Mouse (Mus musculus): ENCODE data around the gene Olfr38. TPM values are rescaled to one million over a fixed set of nuclear protein-coding genes. Genes with fewer than 3 reads are reported as not detected.
A peak's percentile ranks its signal among the peaks of the same experiment; 100 is the strongest.

Gene Olfr38
- polyA plus RNA-seq (2014; fragmentation: Nextera tagmentation; extraction: Ambion mirVana), result not detected in 2 replicates

DNA sequence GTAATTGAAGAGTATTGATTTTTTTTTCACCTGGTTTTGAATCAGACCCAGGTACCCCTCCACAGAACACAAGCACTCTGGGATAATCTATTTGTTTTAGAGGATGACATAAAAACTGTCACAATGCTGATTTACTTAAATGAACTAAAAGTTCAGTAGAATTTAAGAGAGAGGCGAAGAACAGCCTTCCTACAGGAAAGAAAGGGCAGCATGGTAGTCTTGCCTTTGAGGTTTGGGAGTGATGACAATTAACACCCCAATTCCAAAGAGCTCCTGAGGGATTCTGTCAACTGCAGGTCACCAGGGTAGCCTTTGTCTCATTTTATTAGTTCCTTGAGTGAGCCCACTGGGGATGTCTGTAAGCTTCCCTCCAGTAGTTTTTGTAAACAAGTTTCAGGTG is at the start of gene Olfr38:
Gene Olfr38, plus strand, starts transcription at position 301 of the 400 bp plus-strand sequence.
- H3K4me2 ChIP-seq (ENCODE audit: low read depth, severe bottlenecking), result no peak within 1 kb of the TSS
- H3K27ac ChIP-seq (replicated peaks; ENCODE audit: low read depth, low read length), result no peak within 1 kb of the TSS
- no peaks in the 10 kb centered on the region for H3K4me1 ChIP-seq (ENCODE audit: control insufficient read depth, insufficient read depth, low read length)
- no peaks in the 10 kb centered on the region for H3K36me3 ChIP-seq (ENCODE audit: control insufficient read depth, insufficient read depth, low read length)
- no peaks in the 10 kb centered on the region for H3K27me3 ChIP-seq (ENCODE audit: control insufficient read depth, insufficient read depth, low read length)
- ATAC-seq (ENCODE audit: insufficient number of reproducible peaks, low FRiP score, low TSS enrichment, low read depth) (no peak), DNase-seq (ENCODE audit: low spot score) (no peak)
- WGBS, result 50% methylated on average over 1 of the region's 1 CpGs
- H3K9ac ChIP-seq (ENCODE audit: low read length), result no peak within 1 kb of the TSS
- no peak within 1 kb of the TSS for H3K4me3 ChIP-seq (ENCODE audit: low read depth, low read length)
- H3K9me3 ChIP-seq (ENCODE audit: control insufficient read depth, low read length), result no peaks in the 10 kb centered on the region

DNA sequence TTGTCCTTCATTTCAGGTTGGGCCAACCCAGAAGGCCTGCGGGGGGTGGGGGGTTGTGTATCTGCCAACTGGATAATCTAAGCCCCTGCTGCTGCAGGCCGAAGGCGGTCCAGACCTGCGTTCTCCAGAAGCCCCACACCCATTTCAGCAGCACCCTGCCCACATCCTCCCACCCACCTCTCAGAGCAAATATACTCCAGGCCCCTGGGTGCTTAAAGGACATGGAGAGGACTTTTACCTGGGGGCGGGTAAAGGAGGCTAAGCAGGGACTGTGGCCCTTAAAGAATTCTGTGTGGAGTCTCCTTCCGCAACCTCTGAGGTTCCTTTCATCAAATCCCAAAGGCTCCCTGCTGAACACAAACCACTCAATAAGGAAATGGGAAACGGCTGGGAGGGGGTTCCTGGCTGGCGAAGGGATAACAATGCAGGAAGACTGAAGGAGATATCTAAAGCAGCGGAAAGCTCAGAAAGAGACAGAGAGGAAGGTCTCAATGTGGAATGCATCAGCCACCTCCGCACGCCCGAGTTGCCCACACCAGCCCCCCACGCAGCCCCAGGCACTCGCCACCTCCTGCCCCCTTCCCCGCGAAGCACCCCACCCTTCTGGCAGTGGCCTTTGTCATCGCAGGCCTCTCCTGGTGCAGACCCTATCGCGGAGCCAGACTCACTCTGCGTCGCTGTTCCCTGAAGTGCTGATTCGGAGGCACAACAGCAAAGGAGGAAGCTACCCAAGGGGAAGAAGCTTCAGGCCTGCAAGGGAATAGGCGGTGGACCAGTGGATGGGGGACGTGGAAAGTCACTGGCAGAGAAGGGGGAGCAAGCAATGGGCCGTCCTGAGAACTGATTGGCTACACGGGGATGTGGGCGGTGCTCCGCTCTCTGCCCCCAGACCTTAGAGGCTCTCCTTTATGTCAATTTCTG is 46.7 kb upstream of the Olfr38 start, which contains the start of gene Tcaf1:
Gene Tcaf1, minus strand, starts transcription at position 798 of the 921 bp plus-strand sequence.
- Histone ChIP-seq H3K36me3 (ENCODE audit: control insufficient read depth, insufficient read depth, low read length) (no peaks in the 10 kb centered on the region), H3K4me3 (ENCODE audit: low read depth, low read length) (peak within 1 kb of the TSS; percentile 77), H3K4me2 (ENCODE audit: low read depth, severe bottlenecking) (peak within 1 kb of the TSS; percentile 76), H3K27me3 (ENCODE audit: control insufficient read depth, insufficient read depth, low read length) (no peaks in the 10 kb centered on the region), H3K9me3 (ENCODE audit: control insufficient read depth, low read length) (no peaks in the 10 kb centered on the region), H3K4me1 (ENCODE audit: control insufficient read depth, insufficient read depth, low read length) (0 out of 2 replicates have a peak, but pooled peaks cover 2% of the 10 kb centered on the region), H3K9ac (ENCODE audit: low read length) (peak within 1 kb of the TSS; percentile 85), H3K27ac (replicated peaks; ENCODE audit: low read depth, low read length) (peak within 1 kb of the TSS; percentile 56; the same call in 1 of the 2 replicates)
- ATAC-seq (ENCODE audit: insufficient number of reproducible peaks, low FRiP score, low TSS enrichment, low read depth) (peak; percentile 99), DNase-seq (ENCODE audit: low spot score) (peak; percentile 85)
- WGBS, result 2% methylated on average over 28 of the region's 28 CpGs

- no peak overlapping the region for H3K4me2 ChIP-seq (ENCODE audit: low read depth, severe bottlenecking)
- H3K27me3 ChIP-seq (ENCODE audit: control insufficient read depth, insufficient read depth, low read length), result no peaks in the 10 kb centered on the region
- H3K27ac ChIP-seq (replicated peaks; ENCODE audit: low read depth, low read length), result no peak overlapping the region
- no peak overlapping the region for H3K4me3 ChIP-seq (ENCODE audit: low read depth, low read length)
- no peaks in the 10 kb centered on the region for H3K9me3 ChIP-seq (ENCODE audit: control insufficient read depth, low read length)
- no peak for ATAC-seq (ENCODE audit: insufficient number of reproducible peaks, low FRiP score, low TSS enrichment, low read depth)
- 75% methylated on average over 8 of the region's 8 CpGs for WGBS
- H3K36me3 ChIP-seq (ENCODE audit: control insufficient read depth, insufficient read depth, low read length), result no peaks in the 10 kb centered on the region
- no peak overlapping the region for H3K9ac ChIP-seq (ENCODE audit: low read length)
- DNase-seq (ENCODE audit: low spot score), result no peak
- H3K4me1 ChIP-seq (ENCODE audit: control insufficient read depth, insufficient read depth, low read length), result no peaks in the 10 kb centered on the region
Observed at GRCm38 (mm10) chr6:42714668-42715067, 41.5 kb upstream of the Olfr38 start.

DNA sequence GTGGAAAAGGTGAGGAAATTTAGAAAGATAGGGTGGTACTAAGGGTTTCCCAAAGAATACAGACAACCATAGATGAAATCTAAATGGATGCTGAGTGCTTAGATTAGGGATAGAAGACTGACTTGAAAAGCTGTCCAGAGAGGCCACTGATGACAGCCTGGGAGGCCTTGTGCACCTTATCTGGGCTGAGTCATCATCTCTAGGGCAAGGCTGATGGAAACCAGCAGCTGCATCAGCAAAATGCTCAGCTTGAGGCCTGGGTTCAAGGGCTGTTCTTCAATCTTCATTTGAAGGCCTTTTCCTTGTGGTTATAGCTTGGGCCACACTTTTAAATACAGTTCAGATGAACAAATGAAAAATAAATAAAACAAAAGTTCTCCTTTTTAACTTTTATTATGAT is 38.2 kb upstream of the Olfr38 start:
- Histone ChIP-seq H3K27me3 (ENCODE audit: control insufficient read depth, insufficient read depth, low read length) (no peaks in the 10 kb centered on the region), H3K36me3 (ENCODE audit: control insufficient read depth, insufficient read depth, low read length) (no peaks in the 10 kb centered on the region), H3K9me3 (ENCODE audit: control insufficient read depth, low read length) (no peaks in the 10 kb centered on the region), H3K4me2 (ENCODE audit: low read depth, severe bottlenecking) (no peak overlapping the region), H3K4me1 (ENCODE audit: control insufficient read depth, insufficient read depth, low read length) (no peaks in the 10 kb centered on the region), H3K27ac (replicated peaks; ENCODE audit: low read depth, low read length) (no peak overlapping the region), H3K4me3 (ENCODE audit: low read depth, low read length) (no peak overlapping the region), H3K9ac (ENCODE audit: low read length) (no peak overlapping the region)
- no peak for DNase-seq (ENCODE audit: low spot score)
- no peak for ATAC-seq (ENCODE audit: insufficient number of reproducible peaks, low FRiP score, low TSS enrichment, low read depth)

GRCm38 (mm10) chr6:42739071-42739470 is 17.1 kb upstream of the Olfr38 start, which contains the start of gene Olfr453:
TSS of gene Olfr453 (plus strand) at chr6:42739371.
- Histone ChIP-seq H3K4me3 (ENCODE audit: low read depth, low read length) (no peak within 1 kb of the TSS), H3K4me2 (ENCODE audit: low read depth, severe bottlenecking) (no peak within 1 kb of the TSS), H3K4me1 (ENCODE audit: control insufficient read depth, insufficient read depth, low read length) (no peaks in the 10 kb centered on the region), H3K9me3 (ENCODE audit: control insufficient read depth, low read length) (no peaks in the 10 kb centered on the region), H3K9ac (ENCODE audit: low read length) (no peak within 1 kb of the TSS), H3K27me3 (ENCODE audit: control insufficient read depth, insufficient read depth, low read length) (no peaks in the 10 kb centered on the region), H3K27ac (replicated peaks; ENCODE audit: low read depth, low read length) (no peak within 1 kb of the TSS), H3K36me3 (ENCODE audit: control insufficient read depth, insufficient read depth, low read length) (no peaks in the 10 kb centered on the region)
- WGBS, result 95% methylated on average over 1 of the region's 1 CpGs
- DNase-seq (ENCODE audit: low spot score) (no peak), ATAC-seq (ENCODE audit: insufficient number of reproducible peaks, low FRiP score, low TSS enrichment, low read depth) (no peak)

- Histone ChIP-seq H3K9me3 (ENCODE audit: control insufficient read depth, low read length) (no peaks in the 10 kb centered on the region), H3K4me1 (ENCODE audit: control insufficient read depth, insufficient read depth, low read length) (no peaks in the 10 kb centered on the region), H3K27ac (replicated peaks; ENCODE audit: low read depth, low read length) (no peak overlapping the region), H3K36me3 (ENCODE audit: control insufficient read depth, insufficient read depth, low read length) (no peaks in the 10 kb centered on the region), H3K9ac (ENCODE audit: low read length) (no peak overlapping the region), H3K4me2 (ENCODE audit: low read depth, severe bottlenecking) (no peak overlapping the region), H3K27me3 (ENCODE audit: control insufficient read depth, insufficient read depth, low read length) (no peaks in the 10 kb centered on the region), H3K4me3 (ENCODE audit: low read depth, low read length) (no peak overlapping the region)
- DNase-seq (ENCODE audit: low spot score) (no peak), ATAC-seq (ENCODE audit: insufficient number of reproducible peaks, low FRiP score, low TSS enrichment, low read depth) (no peak)
- WGBS, result 77% methylated on average over 5 of the region's 5 CpGs
Observed at GRCm38 (mm10) chr6:42742303-42742702, 13.9 kb upstream of the Olfr38 start.

DNA sequence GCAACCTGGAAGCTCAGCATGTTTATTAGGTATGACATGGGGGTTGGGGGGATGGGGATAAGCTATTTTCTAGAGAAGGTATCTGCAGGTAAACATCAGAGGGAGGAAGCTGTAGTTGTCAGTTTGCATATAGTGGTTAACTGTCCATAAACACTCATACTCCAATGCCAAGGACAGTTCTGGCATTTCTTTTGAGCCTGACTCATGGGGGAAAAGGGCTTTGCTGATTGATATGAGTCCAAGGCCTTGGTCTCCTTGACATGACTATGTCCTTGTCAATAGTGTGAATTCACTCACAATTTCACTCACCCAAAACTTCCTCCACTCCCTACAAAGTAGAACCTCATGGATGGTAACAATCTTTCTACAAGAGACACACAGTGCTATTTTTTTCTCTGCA is 8.4 kb upstream of the Olfr38 start:
- H3K36me3 ChIP-seq (ENCODE audit: control insufficient read depth, insufficient read depth, low read length), result no peaks in the 10 kb centered on the region
- H3K27ac ChIP-seq (replicated peaks; ENCODE audit: low read depth, low read length), result no peak overlapping the region
- ATAC-seq (ENCODE audit: insufficient number of reproducible peaks, low FRiP score, low TSS enrichment, low read depth) (no peak), DNase-seq (ENCODE audit: low spot score) (no peak)
- H3K4me2 ChIP-seq (ENCODE audit: low read depth, severe bottlenecking), result no peak overlapping the region
- H3K9me3 ChIP-seq (ENCODE audit: control insufficient read depth, low read length), result no peaks in the 10 kb centered on the region
- no peaks in the 10 kb centered on the region for H3K4me1 ChIP-seq (ENCODE audit: control insufficient read depth, insufficient read depth, low read length)
- no peak overlapping the region for H3K9ac ChIP-seq (ENCODE audit: low read length)
- H3K27me3 ChIP-seq (ENCODE audit: control insufficient read depth, insufficient read depth, low read length), result no peaks in the 10 kb centered on the region
- no peak overlapping the region for H3K4me3 ChIP-seq (ENCODE audit: low read depth, low read length)

GRCm38 (mm10) chr6:42777066-42777465 is 20.9 kb downstream of the Olfr38 start:
- Histone ChIP-seq H3K4me2 (ENCODE audit: low read depth, severe bottlenecking) (no peak overlapping the region), H3K4me3 (ENCODE audit: low read depth, low read length) (no peak overlapping the region), H3K4me1 (ENCODE audit: control insufficient read depth, insufficient read depth, low read length) (no peaks in the 10 kb centered on the region), H3K9ac (ENCODE audit: low read length) (no peak overlapping the region), H3K36me3 (ENCODE audit: control insufficient read depth, insufficient read depth, low read length) (no peaks in the 10 kb centered on the region), H3K27me3 (ENCODE audit: control insufficient read depth, insufficient read depth, low read length) (no peaks in the 10 kb centered on the region), H3K27ac (replicated peaks; ENCODE audit: low read depth, low read length) (no peak overlapping the region), H3K9me3 (ENCODE audit: control insufficient read depth, low read length) (no peaks in the 10 kb centered on the region)
- WGBS, result 95% methylated on average over 1 of the region's 1 CpGs
- no peak for DNase-seq (ENCODE audit: low spot score)
- no peak for ATAC-seq (ENCODE audit: insufficient number of reproducible peaks, low FRiP score, low TSS enrichment, low read depth)

Measured in limb, embryonic 11.5 days (tissue).